Mouse (Mus musculus) hindbrain, embryonic 13.5 days (tissue): ENCODE results near the gene Olfr661. TPM values are rescaled to one million over a fixed set of nuclear protein-coding genes. Genes with fewer than 3 reads are reported as not detected.

Experiments
- ATAC-seq: fragments of 200-750 bp; cut with Nextera tagmentation; 2 replicates; pipeline ENCODE4 v1.8.0; 2017; ENCODE audit warnings: moderate TSS enrichment; ENCODE audit not compliant: low FRiP score
- H3K27ac ChIP-seq: fragments of 300-500 bp; sonication (generic); 2 replicates; pipeline ENCODE4 v1.5.1; 2015; ENCODE audit warnings: inconsistent platforms, mild to moderate bottlenecking, moderate library complexity
- H3K27me3 ChIP-seq: fragments of 300-500 bp; sonication (generic); 2 replicates; pipeline ENCODE4 v1.6.1; 2015; ENCODE audit warnings: mild to moderate bottlenecking, inconsistent platforms
- H3K36me3 ChIP-seq: fragments of 300-500 bp; sonication (generic); 2 replicates; pipeline ENCODE4 v1.6.1; 2015; ENCODE audit warnings: mild to moderate bottlenecking, inconsistent platforms
- H3K4me1 ChIP-seq: fragments of 300-500 bp; sonication (generic); replicated peaks from 2 replicates; pipeline ENCODE4 v1.6.1; 2015; ENCODE audit warnings: inconsistent platforms
- H3K4me2 ChIP-seq: fragments of 300-500 bp; sonication (generic); 2 replicates; pipeline ENCODE4 v1.6.1; 2015; ENCODE audit warnings: inconsistent platforms, mild to moderate bottlenecking, moderate library complexity
- H3K4me3 ChIP-seq: fragments of 300-500 bp; sonication (generic); 2 replicates; pipeline ENCODE4 v1.5.1; 2015; ENCODE audit warnings: mild to moderate bottlenecking, inconsistent platforms
- H3K9ac ChIP-seq: fragments of 300-500 bp; sonication (generic); 2 replicates; pipeline ENCODE4 v1.6.1; 2015; ENCODE audit warnings: mild to moderate bottlenecking, inconsistent platforms
- H3K9me3 ChIP-seq: fragments of 300-500 bp; sonication (generic); 2 replicates; pipeline ENCODE4 v1.6.1; 2016; ENCODE audit warnings: inconsistent platforms
- whole genome bisulfite sequencing: fragments of 180-500 bp; shearing (Covaris S2); methylation state at CpG from one replicate; pipeline ENCODE4 v1.1.7; 2015; 5-methylcytosine and 5-hydroxymethylcytosine counted together
- polyA plus RNA-seq: library from polyadenylated mRNA; unstranded; fragments of >200 nt; fragmentation: Nextera tagmentation; extraction: Ambion mirVana; gene quantifications from 2 replicates; pipeline ENCODE4 v1.2.1, GENCODE M21; 2015

Olfr661 gene
- not detected in 2 replicates for polyA plus RNA-seq

GRCm38 (mm10) chr7:104686201-104686600 lies at the start of gene Olfr661:
TSS of gene Olfr661 (plus strand) at chr7:104686501.
- Histone ChIP-seq H3K36me3 (no peaks in the 10 kb centered on the region), H3K9ac (no peak within 1 kb of the TSS), H3K4me2 (no peak within 1 kb of the TSS), H3K27me3 (no peaks in the 10 kb centered on the region), H3K4me3 (no peak within 1 kb of the TSS), H3K27ac (no peak within 1 kb of the TSS), H3K9me3 (no peaks in the 10 kb centered on the region), H3K4me1 (no peaks in the 10 kb centered on the region)
- 96% methylated on average over 2 of the region's 2 CpGs for WGBS
- no peak for ATAC-seq

GRCm38 (mm10) chr7:104646841-104647482 lies 39.3 kb upstream of the Olfr661 start, which contains the start of gene Olfr658:
TSS of gene Olfr658 (minus strand) at chr7:104647305.
- Histone ChIP-seq H3K9ac (no peak within 1 kb of the TSS), H3K27me3 (no peaks in the 10 kb centered on the region), H3K4me1 (no peaks in the 10 kb centered on the region; the same call in 1 of the 2 replicates), H3K4me2 (peak within 1 kb of the TSS; percentile 53), H3K9me3 (no peaks in the 10 kb centered on the region), H3K4me3 (peak within 1 kb of the TSS; percentile 31), H3K27ac (no peak within 1 kb of the TSS), H3K36me3 (no peaks in the 10 kb centered on the region)
- WGBS = 23% methylated on average over 21 of the region's 22 CpGs
- peak; percentile 95 for ATAC-seq

- Histone ChIP-seq H3K4me1 (no peaks in the 10 kb centered on the region), H3K4me2 (no peak within 1 kb of the TSS), H3K4me3 (no peak within 1 kb of the TSS), H3K9me3 (no peaks in the 10 kb centered on the region), H3K27me3 (no peaks in the 10 kb centered on the region), H3K9ac (no peak within 1 kb of the TSS), H3K36me3 (no peaks in the 10 kb centered on the region), H3K27ac (no peak within 1 kb of the TSS)
- ATAC-seq = no peak
- 89% methylated on average over 3 of the region's 3 CpGs for WGBS
Measured at GRCm38 (mm10) chr7:104666453-104666852, 19.8 kb upstream of the Olfr661 start, which contains the start of gene Olfr659. TSS of gene Olfr659 (plus strand) at chr7:104666753.

Other genes with a start within 250 kb of the Olfr661 start
- 0.71 and 0.84 TPM in 2 replicates for gene Trim30a, start 221.3 kb upstream of the Olfr661 start, polyA plus RNA-seq
- 0.12 and 0.30 TPM in 2 replicates for gene Trim30d, start 178.7 kb upstream of the Olfr661 start, polyA plus RNA-seq
- not detected in 2 replicates for gene Olfr651, start 136.4 kb upstream of the Olfr661 start, polyA plus RNA-seq
- gene Olfr652, start 125.6 kb upstream of the Olfr661 start, polyA plus RNA-seq = not detected in 2 replicates
- gene Olfr653, start 109.2 kb upstream of the Olfr661 start, polyA plus RNA-seq = not detected in 2 replicates
- not detected in 2 replicates for gene Olfr654, start 99.5 kb upstream of the Olfr661 start, polyA plus RNA-seq
- gene Olfr655, start 84.7 kb upstream of the Olfr661 start, polyA plus RNA-seq = not detected in 2 replicates
- not detected in 2 replicates for gene Olfr656, start 72.5 kb upstream of the Olfr661 start, polyA plus RNA-seq
- not detected in 2 replicates for gene Olfr657, start 61.7 kb upstream of the Olfr661 start, polyA plus RNA-seq
- 0.09 and 0.10 TPM in 2 replicates for gene Olfr658, start 39.2 kb upstream of the Olfr661 start, polyA plus RNA-seq
- gene Olfr659, start 19.7 kb upstream of the Olfr661 start, polyA plus RNA-seq = not detected in 2 replicates
- not detected in 2 replicates for gene Usp17le, start 91.0 kb downstream of the Olfr661 start, polyA plus RNA-seq
- not detected in 2 replicates for gene Usp17lb, start 156.1 kb downstream of the Olfr661 start, polyA plus RNA-seq
- gene Usp17la, start 170.5 kb downstream of the Olfr661 start, polyA plus RNA-seq = not detected in 2 replicates
- not detected in 2 replicates for gene Olfr665, start 191.5 kb downstream of the Olfr661 start, polyA plus RNA-seq
- gene Olfr666, start 209.5 kb downstream of the Olfr661 start, polyA plus RNA-seq = not detected in 2 replicates
- not detected in 2 replicates for gene Olfr667, start 235.0 kb downstream of the Olfr661 start, polyA plus RNA-seq
- gene Olfr668, start 241.6 kb downstream of the Olfr661 start, polyA plus RNA-seq = not detected in 2 replicates
- not detected in 2 replicates for gene Olfr669, start 247.7 kb downstream of the Olfr661 start, polyA plus RNA-seq